Mouse (Mus musculus): Measurements from ENCODE around the gene Zfp2. TPM values are rescaled to one million over a fixed set of nuclear protein-coding genes. Genes with fewer than 3 reads are reported as not detected.

The Zfp2 gene
- polyA plus RNA-seq, 2 experiments, result 6.1 to 12.6 TPM

DNA sequence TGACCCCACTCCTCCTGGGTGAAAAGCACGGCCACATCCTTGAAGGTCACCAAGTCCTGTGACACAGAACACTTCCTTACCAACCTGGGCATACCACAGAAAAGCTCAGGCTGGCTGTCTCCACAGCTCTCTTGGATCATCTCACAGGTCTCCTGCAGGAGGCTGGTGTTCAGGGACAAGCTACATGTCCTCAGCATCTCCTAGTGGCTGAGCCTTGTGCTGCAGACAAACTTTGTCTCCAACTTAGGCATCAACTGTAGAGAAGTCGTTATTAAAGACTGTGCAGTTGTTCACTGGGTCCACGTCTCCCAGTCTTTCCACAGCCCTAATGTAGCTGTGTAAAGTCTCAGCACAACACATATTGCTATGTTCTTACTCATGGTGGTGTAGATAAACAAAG lies 32.2 kb downstream of the Zfp2 start:
- Histone ChIP-seq H3K36me3 (ENCODE audit: control insufficient read depth, insufficient read depth, low read length) (peaks cover 55% of the 10 kb centered on the region), H3K9ac (ENCODE audit: low read depth, low read length, severe bottlenecking) (no peak overlapping the region), H3K4me1 (ENCODE audit: control insufficient read depth, insufficient read depth, low read length) (no peaks in the 10 kb centered on the region), H3K4me3 (replicated peaks; ENCODE audit: low read length) (no peak overlapping the region), H3K4me2 (replicated peaks; ENCODE audit: low read depth, low read length, severe bottlenecking) (no peak overlapping the region), H3K27ac (replicated peaks; ENCODE audit: low read depth, low read length) (no peak overlapping the region), H3K27me3 (ENCODE audit: control insufficient read depth, insufficient read depth, low read length) (no peaks in the 10 kb centered on the region), H3K9me3 (ENCODE audit: control insufficient read depth, low read length) (no peaks in the 10 kb centered on the region)
- TF ChIP-seq POLR2A (IDR thresholded peaks at IDR 0.05; ENCODE audit: borderline replicate concordance, extremely low read depth, insufficient read depth, insufficient read length), result no peak
- no peak for DNase-seq (ENCODE audit: low spot score)
- ATAC-seq (ENCODE audit: low FRiP score, low read depth), result no peak
- WGBS, result 86% methylated on average over 3 of the region's 3 CpGs

DNA sequence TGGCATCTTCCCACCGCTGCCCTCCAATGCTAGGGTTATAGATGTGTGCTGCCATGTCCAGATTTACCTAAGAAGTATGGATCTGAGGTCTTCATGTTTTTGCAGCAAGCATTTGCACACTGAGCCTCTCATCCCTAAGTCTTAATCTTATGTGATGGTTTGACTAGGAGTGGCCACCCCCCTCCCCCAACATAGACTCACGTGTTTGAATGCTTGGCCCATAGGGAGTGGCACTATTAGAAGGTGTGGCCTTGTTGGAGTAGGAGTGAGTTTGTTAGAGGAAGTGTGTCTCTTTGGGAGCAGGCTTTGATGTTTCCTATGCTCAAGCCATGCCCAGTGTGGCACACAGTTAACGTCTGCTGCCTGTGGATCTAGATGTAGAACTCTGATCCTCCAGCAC lies 37.3 kb downstream of the Zfp2 start:
- Histone ChIP-seq H3K9me3 (ENCODE audit: control insufficient read depth, low read length) (peaks cover 8% of the 10 kb centered on the region), H3K27me3 (ENCODE audit: control insufficient read depth, insufficient read depth, low read length) (no peaks in the 10 kb centered on the region), H3K9ac (ENCODE audit: low read depth, low read length, severe bottlenecking) (no peak overlapping the region), H3K36me3 (ENCODE audit: control insufficient read depth, insufficient read depth, low read length) (peaks cover 80% of the 10 kb centered on the region), H3K27ac (replicated peaks; ENCODE audit: low read depth, low read length) (no peak overlapping the region), H3K4me1 (ENCODE audit: control insufficient read depth, insufficient read depth, low read length) (no peaks in the 10 kb centered on the region), H3K4me2 (replicated peaks; ENCODE audit: low read depth, low read length, severe bottlenecking) (no peak overlapping the region), H3K4me3 (replicated peaks; ENCODE audit: low read length) (no peak overlapping the region)
- TF ChIP-seq POLR2A (IDR thresholded peaks at IDR 0.05; ENCODE audit: borderline replicate concordance, extremely low read depth, insufficient read depth, insufficient read length), result no peak
- no peak for ATAC-seq (ENCODE audit: low FRiP score, low read depth)
- DNase-seq (ENCODE audit: low spot score), result no peak
- WGBS, result 89% methylated on average over 3 of the region's 3 CpGs

DNA sequence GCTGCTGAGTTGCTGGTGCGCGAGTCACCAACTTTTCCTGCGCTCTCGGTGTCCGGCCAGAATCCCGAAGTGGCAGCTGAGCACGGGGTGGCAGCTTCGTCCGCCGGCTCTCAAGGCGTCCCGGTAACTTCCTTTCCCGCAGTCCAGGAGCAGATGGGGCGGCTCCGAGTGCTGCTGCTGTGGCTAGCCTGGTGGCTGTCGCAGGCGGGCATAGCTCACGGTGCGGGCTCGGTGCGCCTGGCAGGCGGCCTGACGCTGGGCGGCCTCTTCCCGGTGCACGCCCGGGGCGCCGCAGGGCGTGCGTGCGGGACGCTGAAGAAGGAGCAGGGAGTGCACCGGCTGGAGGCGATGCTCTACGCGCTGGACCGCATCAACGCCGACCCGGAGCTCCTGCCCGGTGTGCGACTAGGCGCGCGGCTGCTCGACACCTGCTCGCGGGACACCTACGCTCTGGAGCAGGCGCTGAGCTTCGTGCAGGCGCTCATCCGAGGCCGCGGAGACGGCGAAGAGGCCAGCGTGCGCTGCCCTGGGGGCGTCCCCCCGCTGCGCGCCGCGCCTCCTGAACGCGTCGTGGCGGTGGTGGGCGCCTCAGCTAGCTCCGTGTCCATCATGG lies 64.9 kb downstream of the Zfp2 start:
- no peak for TF ChIP-seq POLR2A (IDR thresholded peaks at IDR 0.05; ENCODE audit: borderline replicate concordance, extremely low read depth, insufficient read depth, insufficient read length)
- H3K9me3 ChIP-seq (ENCODE audit: control insufficient read depth, low read length), result no peaks in the 10 kb centered on the region; the same call in 1 of the 2 replicates
- H3K9ac ChIP-seq (ENCODE audit: low read depth, low read length, severe bottlenecking), result peak overlapping the region; percentile 41
- H3K4me1 ChIP-seq (ENCODE audit: control insufficient read depth, insufficient read depth, low read length), result peaks cover 5% of the 10 kb centered on the region
- DNase-seq (ENCODE audit: low spot score), result no peak
- H3K27ac ChIP-seq (replicated peaks; ENCODE audit: low read depth, low read length), result no peak overlapping the region
- peak overlapping the region; percentile 88 for H3K4me2 ChIP-seq (replicated peaks; ENCODE audit: low read depth, low read length, severe bottlenecking)
- no peaks in the 10 kb centered on the region for H3K36me3 ChIP-seq (ENCODE audit: control insufficient read depth, insufficient read depth, low read length)
- no peak for ATAC-seq (ENCODE audit: low FRiP score, low read depth)
- WGBS, result under 1% methylated on average over 61 of the region's 72 CpGs
- H3K27me3 ChIP-seq (ENCODE audit: control insufficient read depth, insufficient read depth, low read length), result peaks cover 62% of the 10 kb centered on the region
- peak overlapping the region; percentile 42 for H3K4me3 ChIP-seq (replicated peaks; ENCODE audit: low read length)

DNA sequence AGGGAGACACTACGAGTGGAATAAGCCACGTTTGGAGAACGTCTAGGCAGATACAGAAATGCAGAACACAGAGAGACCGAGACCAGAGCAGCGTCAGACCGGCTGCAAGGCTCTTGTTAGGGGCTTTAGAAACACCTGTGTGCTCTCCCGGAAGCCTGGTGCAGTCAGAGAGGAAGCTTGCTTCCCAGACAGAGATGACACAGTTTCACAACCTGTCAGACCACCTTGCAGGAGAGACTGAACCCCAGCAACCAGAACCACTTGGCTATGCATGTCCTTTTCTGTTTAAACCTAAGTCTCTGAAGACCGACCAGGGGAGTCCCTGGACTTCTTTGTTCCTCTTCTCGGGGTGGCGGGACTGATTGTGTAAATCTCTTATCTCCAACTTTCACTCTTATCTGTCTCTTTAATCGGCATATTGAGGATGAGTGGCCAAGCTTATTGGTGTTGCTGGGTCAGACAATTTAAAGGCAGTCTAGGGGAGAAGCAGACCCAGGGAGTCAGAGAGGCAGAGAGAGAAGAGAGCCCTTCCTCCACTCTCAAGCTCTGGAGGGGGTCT lies 65.7 kb downstream of the Zfp2 start, which contains the start of gene Grm6:
TSS of gene Grm6 (plus strand) at position 509 of the 559 bp plus-strand sequence.
- Histone ChIP-seq H3K9ac (ENCODE audit: low read depth, low read length, severe bottlenecking) (peak within 1 kb of the TSS; percentile 41), H3K4me2 (replicated peaks; ENCODE audit: low read depth, low read length, severe bottlenecking) (peak within 1 kb of the TSS; percentile 88), H3K36me3 (ENCODE audit: control insufficient read depth, insufficient read depth, low read length) (no peaks in the 10 kb centered on the region), H3K9me3 (ENCODE audit: control insufficient read depth, low read length) (no peaks in the 10 kb centered on the region; the same call in 1 of the 2 replicates), H3K4me3 (replicated peaks; ENCODE audit: low read length) (peak within 1 kb of the TSS; percentile 42), H3K4me1 (ENCODE audit: control insufficient read depth, insufficient read depth, low read length) (peaks cover 5% of the 10 kb centered on the region), H3K27me3 (ENCODE audit: control insufficient read depth, insufficient read depth, low read length) (peaks cover 62% of the 10 kb centered on the region), H3K27ac (replicated peaks; ENCODE audit: low read depth, low read length) (no peak within 1 kb of the TSS)
- no peak for ATAC-seq (ENCODE audit: low FRiP score, low read depth)
- no peak for TF ChIP-seq POLR2A (IDR thresholded peaks at IDR 0.05; ENCODE audit: borderline replicate concordance, extremely low read depth, insufficient read depth, insufficient read length)
- DNase-seq (ENCODE audit: low spot score), result no peak
- WGBS, result 4% methylated on average over 11 of the region's 11 CpGs

DNA sequence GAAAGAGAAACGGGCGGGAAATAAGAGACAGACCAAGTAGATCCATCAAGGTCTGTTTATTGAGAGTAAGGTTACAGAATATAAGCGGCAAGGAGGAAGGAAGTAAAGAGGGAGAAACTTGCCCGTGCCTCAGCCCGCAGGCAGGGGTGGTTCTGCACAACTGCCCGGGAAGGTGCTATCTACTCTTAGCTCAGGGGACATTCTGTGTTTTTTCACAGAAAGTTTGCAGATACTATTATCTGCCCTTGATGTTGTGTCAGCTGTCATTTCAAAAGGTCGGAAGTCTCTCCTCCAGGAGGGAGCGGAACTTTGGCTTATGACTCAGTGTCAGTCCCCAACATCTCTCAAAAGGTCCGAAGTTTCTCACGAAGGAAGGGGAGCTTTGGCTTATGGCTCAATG lies 66.7 kb downstream of the Zfp2 start:
- TF ChIP-seq POLR2A (IDR thresholded peaks at IDR 0.05; ENCODE audit: borderline replicate concordance, extremely low read depth, insufficient read depth, insufficient read length), result no peak

More for the DNA sequence above, 66.7 kb downstream of the Zfp2 start:
- no peak overlapping the region for H3K4me3 ChIP-seq (replicated peaks; ENCODE audit: low read length)
- ATAC-seq (ENCODE audit: low FRiP score, low read depth), result no peak
- H3K4me1 ChIP-seq (ENCODE audit: control insufficient read depth, insufficient read depth, low read length), result peaks cover 5% of the 10 kb centered on the region
- H3K9ac ChIP-seq (ENCODE audit: low read depth, low read length, severe bottlenecking), result no peak overlapping the region
- H3K27ac ChIP-seq (replicated peaks; ENCODE audit: low read depth, low read length), result no peak overlapping the region
- peaks cover 62% of the 10 kb centered on the region for H3K27me3 ChIP-seq (ENCODE audit: control insufficient read depth, insufficient read depth, low read length)
- H3K4me2 ChIP-seq (replicated peaks; ENCODE audit: low read depth, low read length, severe bottlenecking), result no peak overlapping the region
- 6% methylated on average over 10 of the region's 10 CpGs for WGBS
- DNase-seq (ENCODE audit: low spot score), result no peak
- H3K9me3 ChIP-seq (ENCODE audit: control insufficient read depth, low read length), result no peaks in the 10 kb centered on the region; the same call in 1 of the 2 replicates
- no peaks in the 10 kb centered on the region for H3K36me3 ChIP-seq (ENCODE audit: control insufficient read depth, insufficient read depth, low read length)

Other genes starting within 250 kb of the Zfp2 start
- gene Zfp354c, start 88.4 kb downstream of the Zfp2 start, polyA plus RNA-seq (2012; rRNA removed), result 31.7 and 33.8 TPM in 2 replicates
- gene Zfp354c, start 88.4 kb downstream of the Zfp2 start, polyA plus RNA-seq (2014; fragmentation: Nextera tagmentation; extraction: Ambion mirVana), result 57.4 and 65.5 TPM in 2 replicates
- gene Zfp879, start 74.6 kb downstream of the Zfp2 start, polyA plus RNA-seq (2012; rRNA removed), result 0.88 and 0.89 TPM in 2 replicates
- 0.55 and 0.66 TPM in 2 replicates for gene Zfp879, start 74.6 kb downstream of the Zfp2 start, polyA plus RNA-seq (2014; fragmentation: Nextera tagmentation; extraction: Ambion mirVana)
- gene Grm6, start 65.5 kb downstream of the Zfp2 start, polyA plus RNA-seq (2012; rRNA removed), result 0.60 and 0.88 TPM in 2 replicates
- gene Grm6, start 65.5 kb downstream of the Zfp2 start, polyA plus RNA-seq (2014; fragmentation: Nextera tagmentation; extraction: Ambion mirVana), result 0.17 TPM in 2 replicates
- gene Zfp454, start 28.5 kb downstream of the Zfp2 start, polyA plus RNA-seq (2012; rRNA removed), result 6.6 and 7.2 TPM in 2 replicates
- 9.4 and 11.3 TPM in 2 replicates for gene Zfp454, start 28.5 kb downstream of the Zfp2 start, polyA plus RNA-seq (2014; fragmentation: Nextera tagmentation; extraction: Ambion mirVana)
- 0.72 and 1.3 TPM in 2 replicates for gene Zfp354b, start 15.5 kb upstream of the Zfp2 start, polyA plus RNA-seq (2012; rRNA removed)
- gene Zfp354b, start 15.5 kb upstream of the Zfp2 start, polyA plus RNA-seq (2014; fragmentation: Nextera tagmentation; extraction: Ambion mirVana), result 1.1 and 1.7 TPM in 2 replicates
- gene 4933414I15Rik, start 27.6 kb upstream of the Zfp2 start, polyA plus RNA-seq (2012; rRNA removed), result not detected in 2 replicates
- not detected in 2 replicates for gene 4933414I15Rik, start 27.6 kb upstream of the Zfp2 start, polyA plus RNA-seq (2014; fragmentation: Nextera tagmentation; extraction: Ambion mirVana)
- 0.15 TPM in 1 of 2 replicates, not detected in the other for gene Prop1, start 37.6 kb upstream of the Zfp2 start, polyA plus RNA-seq (2012; rRNA removed)
- gene Prop1, start 37.6 kb upstream of the Zfp2 start, polyA plus RNA-seq (2014; fragmentation: Nextera tagmentation; extraction: Ambion mirVana), result not detected in 2 replicates
- 0.09 and 0.38 TPM in 2 replicates for gene Olfr1378, start 50.4 kb upstream of the Zfp2 start, polyA plus RNA-seq (2012; rRNA removed)
- gene Olfr1378, start 50.4 kb upstream of the Zfp2 start, polyA plus RNA-seq (2014; fragmentation: Nextera tagmentation; extraction: Ambion mirVana), result 0.14 TPM in 1 of 2 replicates, not detected in the other
- not detected in 2 replicates for gene Olfr1377, start 65.8 kb upstream of the Zfp2 start, polyA plus RNA-seq (2012; rRNA removed)
- gene Olfr1377, start 65.8 kb upstream of the Zfp2 start, polyA plus RNA-seq (2014; fragmentation: Nextera tagmentation; extraction: Ambion mirVana), result not detected in 2 replicates
- gene Olfr51, start 87.4 kb upstream of the Zfp2 start, polyA plus RNA-seq (2012; rRNA removed), result not detected in 2 replicates
- gene Olfr51, start 87.4 kb upstream of the Zfp2 start, polyA plus RNA-seq (2014; fragmentation: Nextera tagmentation; extraction: Ambion mirVana), result not detected in 2 replicates
- not detected in 2 replicates for gene Olfr54, start 98.1 kb upstream of the Zfp2 start, polyA plus RNA-seq (2012; rRNA removed)
- 0.06 TPM in 1 of 2 replicates, not detected in the other for gene Olfr54, start 98.1 kb upstream of the Zfp2 start, polyA plus RNA-seq (2014; fragmentation: Nextera tagmentation; extraction: Ambion mirVana)
- gene Olfr1375, start 131.9 kb upstream of the Zfp2 start, polyA plus RNA-seq (2012; rRNA removed), result not detected in 2 replicates
- not detected in 2 replicates for gene Olfr1375, start 131.9 kb upstream of the Zfp2 start, polyA plus RNA-seq (2014; fragmentation: Nextera tagmentation; extraction: Ambion mirVana)
- 6.1 and 9.6 TPM in 2 replicates for gene Zfp354a, start 143.1 kb upstream of the Zfp2 start, polyA plus RNA-seq (2012; rRNA removed)
- 6.4 and 8.8 TPM in 2 replicates for gene Zfp354a, start 143.1 kb upstream of the Zfp2 start, polyA plus RNA-seq (2014; fragmentation: Nextera tagmentation; extraction: Ambion mirVana)